Comparison of ENCODE assay signal across 8 mouse cellular contexts in genomic region chr11:34771221-34771986, GRCm38 (mm10). TPM values are rescaled to one million over a fixed set of nuclear protein-coding genes. Genes with fewer than 3 reads are reported as not detected.
A peak's percentile ranks its signal among the peaks of the same experiment; 100 is the strongest.
DNase-seq lines count a peak whose midpoint lies in the region; ATAC-seq lines count a peak whose summit lies in the region.
"Had no signal": no experiment of that assay in that cellular context is flagged by ENCODE, and none has a peak within 500 bp of the region (broad histone marks: within the 10 kb centered on the region; RNA-seq: fewer than 3 reads in every experiment).

No protein-coding gene starts in this region.

- no peak overlapping the region for H3K4me3 ChIP-seq in heart, embryonic 13.5 days
- H3K4me3 ChIP-seq in liver, embryonic 12.5 days, result no peak overlapping the region
- H3K4me3 ChIP-seq: myocyte had no signal

- H3K9me3 ChIP-seq in heart, embryonic 13.5 days, result no peaks in the 10 kb centered on the region
- no peaks in the 10 kb centered on the region for H3K9me3 ChIP-seq in liver, embryonic 12.5 days (replicated peaks)

- H3K36me3 ChIP-seq in heart, embryonic 13.5 days, result no peaks in the 10 kb centered on the region
- H3K36me3 ChIP-seq in liver, embryonic 12.5 days, result no peaks in the 10 kb centered on the region

- WGBS in heart, embryonic 13.5 days, result 55% methylated on average over 12 of the region's 12 CpGs
- WGBS in liver, embryonic 12.5 days (ENCODE audit: insufficient replicate concordance), result 37% methylated on average over 12 of the region's 12 CpGs

- DNase-seq in right cerebral cortex, postnatal 14 days, result peak; percentile 35
- no peak for DNase-seq in right cerebral cortex, postnatal 36 days (ENCODE audit: low spot score in 2 of 2)
- peak; percentile 88 to 91 for DNase-seq in adrenal gland, postnatal 36 days
- DNase-seq in ovary, postnatal 14 days (ENCODE audit: low spot score), result peak; percentile 13
- DNase-seq in layer of hippocampus, adult 18-20 months (ENCODE audit: low spot score in 2 of 2), result no peak

- H3K27me3 ChIP-seq in heart, embryonic 13.5 days (replicated peaks), result no peaks in the 10 kb centered on the region
- no peaks in the 10 kb centered on the region for H3K27me3 ChIP-seq in liver, embryonic 12.5 days (replicated peaks)

- H3K27ac ChIP-seq in heart, embryonic 13.5 days (replicated peaks), result no peak overlapping the region
- no peak overlapping the region for H3K27ac ChIP-seq in liver, embryonic 12.5 days

- peak; percentile 31; the same call in 1 of the 2 replicates for ATAC-seq in heart, embryonic 13.5 days (ENCODE audit: extremely low read depth, insufficient number of reproducible peaks, low FRiP score, low TSS enrichment)
- ATAC-seq in liver, embryonic 12.5 days, result peak; percentile 47; the same call in 1 of the 2 replicates

- H3K4me1 ChIP-seq in heart, embryonic 13.5 days, result 0 out of 2 replicates have a peak, but pooled peaks cover 4% of the 10 kb centered on the region
- peaks cover 14% of the 10 kb centered on the region for H3K4me1 ChIP-seq in liver, embryonic 12.5 days

- H3K4me2 ChIP-seq in heart, embryonic 13.5 days, result no peak overlapping the region
- peak overlapping the region; percentile 14; the same call in 1 of the 2 replicates for H3K4me2 ChIP-seq in liver, embryonic 12.5 days

- H3K9ac ChIP-seq in heart, embryonic 13.5 days, result no peak overlapping the region
- H3K9ac ChIP-seq in liver, embryonic 12.5 days, result no peak overlapping the region

RNA-seq across cellular contexts. Expression of gene Dock2, which starts 12.3 kb away (rescaled TPM):
- 1 to 10 TPM; 2.5 to 3.9 TPM for total RNA-seq in adrenal gland, postnatal 36 days (2021)
- polyA plus RNA-seq in heart, embryonic 13.5 days (2015; fragmentation: Nextera tagmentation; extraction: Ambion mirVana), result 0.62 and 0.80 TPM in 2 replicates
- 6.1 and 6.3 TPM in 2 replicates for polyA plus RNA-seq in liver, embryonic 12.5 days (2016; fragmentation: Nextera tagmentation; extraction: Ambion mirVana)
- 1 to 10 TPM; 3.2 to 3.4 TPM for total RNA-seq in layer of hippocampus, adult 18-20 months (2021)
- polyA plus RNA-seq: myocyte had no signal

Comparison
In these comparisons a context has a peak if more than half of its experiments do, and no peak if none do; other contexts are left out.
1. DNase-seq: peak in right cerebral cortex, postnatal 14 days (single experiment), adrenal gland, postnatal 36 days (2 of 2) and ovary, postnatal 14 days (single experiment); none in right cerebral cortex, postnatal 36 days (0 of 2) and layer of hippocampus, adult 18-20 months (0 of 2).